Mouse (Mus musculus): ENCODE measurements around the gene Utp14b. TPM values are rescaled to one million over a fixed set of nuclear protein-coding genes. Genes with fewer than 3 reads are reported as not detected.

Utp14b gene
- polyA plus RNA-seq, 1 experiment from 2014 or later: 7.6 TPM

GRCm38 (mm10) chr1:78701740-78702139 lies 43.9 kb downstream of the Utp14b start:
- H3K4me1 ChIP-seq (ENCODE audit: control insufficient read depth, insufficient read depth, low read length): no peaks in the 10 kb centered on the region
- peaks cover 71% of the 10 kb centered on the region for H3K36me3 ChIP-seq (ENCODE audit: control insufficient read depth, insufficient read depth, low read length)

GRCm38 (mm10) chr1:78702282-78702963 lies 44.6 kb downstream of the Utp14b start:
- ATAC-seq (ENCODE audit: low FRiP score, low TSS enrichment): no peak
- Histone ChIP-seq H3K9me3 (ENCODE audit: control insufficient read depth, low read length) (no peaks in the 10 kb centered on the region), H3K4me2 (replicated peaks; ENCODE audit: low read depth, low read length) (no peak overlapping the region), H3K36me3 (ENCODE audit: control insufficient read depth, insufficient read depth, low read length) (peaks cover 64% of the 10 kb centered on the region), H3K4me1 (ENCODE audit: control insufficient read depth, insufficient read depth, low read length) (no peaks in the 10 kb centered on the region), H3K9ac (ENCODE audit: low read depth, low read length) (no peak overlapping the region), H3K4me3 (ENCODE audit: low read length) (no peak overlapping the region), H3K27me3 (ENCODE audit: control insufficient read depth, insufficient read depth, low read length) (no peaks in the 10 kb centered on the region), H3K27ac (ENCODE audit: low read depth, low read length) (no peak overlapping the region)
- 63% methylated on average over 14 of the region's 14 CpGs for WGBS

More at GRCm38 (mm10) chr1:78701740-78702139, 43.9 kb downstream of the Utp14b start:
- Histone ChIP-seq H3K4me2 (replicated peaks; ENCODE audit: low read depth, low read length) (no peak overlapping the region), H3K4me3 (ENCODE audit: low read length) (no peak overlapping the region), H3K9ac (ENCODE audit: low read depth, low read length) (no peak overlapping the region), H3K27me3 (ENCODE audit: control insufficient read depth, insufficient read depth, low read length) (no peaks in the 10 kb centered on the region), H3K9me3 (ENCODE audit: control insufficient read depth, low read length) (no peaks in the 10 kb centered on the region), H3K27ac (ENCODE audit: low read depth, low read length) (no peak overlapping the region)
- ATAC-seq (ENCODE audit: low FRiP score, low TSS enrichment): no peak
- WGBS: 87% methylated on average over 3 of the region's 3 CpGs

- Histone ChIP-seq H3K4me1 (ENCODE audit: control insufficient read depth, insufficient read depth, low read length) (no peaks in the 10 kb centered on the region), H3K4me2 (replicated peaks; ENCODE audit: low read depth, low read length) (no peak overlapping the region), H3K9me3 (ENCODE audit: control insufficient read depth, low read length) (no peaks in the 10 kb centered on the region), H3K36me3 (ENCODE audit: control insufficient read depth, insufficient read depth, low read length) (peaks cover 61% of the 10 kb centered on the region), H3K27me3 (ENCODE audit: control insufficient read depth, insufficient read depth, low read length) (no peaks in the 10 kb centered on the region), H3K4me3 (ENCODE audit: low read length) (no peak overlapping the region), H3K27ac (ENCODE audit: low read depth, low read length) (no peak overlapping the region), H3K9ac (ENCODE audit: low read depth, low read length) (no peak overlapping the region)
- no peak for ATAC-seq (ENCODE audit: low FRiP score, low TSS enrichment)
- WGBS: 71% methylated on average over 2 of the region's 2 CpGs
Observed at GRCm38 (mm10) chr1:78702964-78703285, 45.1 kb downstream of the Utp14b start.

GRCm38 (mm10) chr1:78706338-78706737 lies 48.5 kb downstream of the Utp14b start:
- Histone ChIP-seq H3K9me3 (ENCODE audit: control insufficient read depth, low read length) (no peaks in the 10 kb centered on the region), H3K27ac (ENCODE audit: low read depth, low read length) (no peak overlapping the region), H3K9ac (ENCODE audit: low read depth, low read length) (no peak overlapping the region), H3K4me1 (ENCODE audit: control insufficient read depth, insufficient read depth, low read length) (no peaks in the 10 kb centered on the region), H3K27me3 (ENCODE audit: control insufficient read depth, insufficient read depth, low read length) (no peaks in the 10 kb centered on the region), H3K4me2 (replicated peaks; ENCODE audit: low read depth, low read length) (no peak overlapping the region), H3K36me3 (ENCODE audit: control insufficient read depth, insufficient read depth, low read length) (peaks cover 40% of the 10 kb centered on the region), H3K4me3 (ENCODE audit: low read length) (no peak overlapping the region)
- WGBS: 78% methylated on average over 10 of the region's 10 CpGs
- ATAC-seq (ENCODE audit: low FRiP score, low TSS enrichment): no peak

- Histone ChIP-seq H3K9me3 (ENCODE audit: control insufficient read depth, low read length) (no peaks in the 10 kb centered on the region), H3K4me3 (ENCODE audit: low read length) (no peak overlapping the region), H3K4me1 (ENCODE audit: control insufficient read depth, insufficient read depth, low read length) (no peaks in the 10 kb centered on the region), H3K36me3 (ENCODE audit: control insufficient read depth, insufficient read depth, low read length) (peaks cover 31% of the 10 kb centered on the region), H3K27ac (ENCODE audit: low read depth, low read length) (no peak overlapping the region), H3K9ac (ENCODE audit: low read depth, low read length) (no peak overlapping the region), H3K27me3 (ENCODE audit: control insufficient read depth, insufficient read depth, low read length) (no peaks in the 10 kb centered on the region), H3K4me2 (replicated peaks; ENCODE audit: low read depth, low read length) (no peak overlapping the region)
- ATAC-seq (ENCODE audit: low FRiP score, low TSS enrichment): no peak
- 71% methylated on average over 4 of the region's 4 CpGs for WGBS
Observed at GRCm38 (mm10) chr1:78707280-78707679, 49.4 kb downstream of the Utp14b start.

GRCm38 (mm10) chr1:78710026-78710425 lies 52.2 kb downstream of the Utp14b start:
- H3K27ac ChIP-seq (ENCODE audit: low read depth, low read length): no peak overlapping the region

GRCm38 (mm10) chr1:78710613-78711329 lies 52.9 kb downstream of the Utp14b start:
- no peak overlapping the region for H3K9ac ChIP-seq (ENCODE audit: low read depth, low read length)
- H3K4me1 ChIP-seq (ENCODE audit: control insufficient read depth, insufficient read depth, low read length): no peaks in the 10 kb centered on the region
- no peak overlapping the region for H3K27ac ChIP-seq (ENCODE audit: low read depth, low read length)
- peaks cover 5% of the 10 kb centered on the region; the same call in 1 of the 2 replicates for H3K36me3 ChIP-seq (ENCODE audit: control insufficient read depth, insufficient read depth, low read length)
- H3K4me2 ChIP-seq (replicated peaks; ENCODE audit: low read depth, low read length): no peak overlapping the region
- no peak overlapping the region for H3K4me3 ChIP-seq (ENCODE audit: low read length)
- no peaks in the 10 kb centered on the region for H3K27me3 ChIP-seq (ENCODE audit: control insufficient read depth, insufficient read depth, low read length)
- WGBS: 91% methylated on average over 5 of the region's 5 CpGs
- no peaks in the 10 kb centered on the region for H3K9me3 ChIP-seq (ENCODE audit: control insufficient read depth, low read length)
- no peak for ATAC-seq (ENCODE audit: low FRiP score, low TSS enrichment)

More at GRCm38 (mm10) chr1:78710026-78710425, 52.2 kb downstream of the Utp14b start:
- Histone ChIP-seq H3K9ac (ENCODE audit: low read depth, low read length) (no peak overlapping the region), H3K4me1 (ENCODE audit: control insufficient read depth, insufficient read depth, low read length) (no peaks in the 10 kb centered on the region), H3K9me3 (ENCODE audit: control insufficient read depth, low read length) (no peaks in the 10 kb centered on the region), H3K4me2 (replicated peaks; ENCODE audit: low read depth, low read length) (no peak overlapping the region), H3K36me3 (ENCODE audit: control insufficient read depth, insufficient read depth, low read length) (peaks cover 8% of the 10 kb centered on the region; the same call in 1 of the 2 replicates), H3K4me3 (ENCODE audit: low read length) (no peak overlapping the region), H3K27me3 (ENCODE audit: control insufficient read depth, insufficient read depth, low read length) (no peaks in the 10 kb centered on the region)
- ATAC-seq (ENCODE audit: low FRiP score, low TSS enrichment): no peak

Other genes starting within 250 kb of the Utp14b start
- 135 and 148 TPM in 2 replicates for gene Farsb, start 169.1 kb upstream of the Utp14b start, polyA plus RNA-seq (2014; fragmentation: Nextera tagmentation; extraction: Ambion mirVana)
- 0.60 TPM in 1 of 2 replicates, not detected in the other for gene Mogat1, start 147.0 kb upstream of the Utp14b start, polyA plus RNA-seq (2014; fragmentation: Nextera tagmentation; extraction: Ambion mirVana)
- gene BC035947, start 145.9 kb upstream of the Utp14b start, polyA plus RNA-seq (2014; fragmentation: Nextera tagmentation; extraction: Ambion mirVana): 0.20 and 0.24 TPM in 2 replicates
- gene Acsl3, start 213 bp upstream of the Utp14b start, polyA plus RNA-seq (2014; fragmentation: Nextera tagmentation; extraction: Ambion mirVana): 45.8 and 97.7 TPM in 2 replicates
- 4.7 and 4.9 TPM in 2 replicates for gene Kcne4, start 158.7 kb downstream of the Utp14b start, polyA plus RNA-seq (2014; fragmentation: Nextera tagmentation; extraction: Ambion mirVana)